Mouse (Mus musculus): Measurements from ENCODE around the gene Cdcp1.

DNA sequence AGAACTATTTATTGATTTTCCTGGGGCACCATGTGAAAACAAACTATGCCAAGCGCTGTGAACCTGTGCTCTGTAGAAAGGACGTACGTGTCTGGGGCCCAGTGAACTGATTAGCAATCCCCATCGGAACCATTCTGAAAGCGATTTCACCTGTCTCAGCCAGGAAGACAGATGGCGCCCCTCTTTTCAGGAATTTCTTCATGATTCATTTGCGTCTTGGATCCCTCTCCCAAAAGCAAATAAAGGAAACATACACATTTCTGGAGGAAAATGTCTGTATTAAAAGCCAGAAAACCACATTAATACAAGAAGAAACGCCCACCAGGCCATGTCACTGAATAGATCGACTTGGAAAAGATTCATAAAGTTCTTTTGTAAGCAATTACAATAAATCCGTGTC is 43.0 kb upstream of the Cdcp1 start:
- TF ChIP-seq GATA1 (IDR thresholded peaks at IDR 0.05; ENCODE audit: low read length) (no peak), TAL1 (IDR thresholded peaks at IDR 0.05; ENCODE audit: low read length) (no peak)

All from erythroblast, embryonic 14.5 days (primary cell).